Mouse (Mus musculus) cerebellum, adult (tissue): ENCODE measurements at regions not wholly inside any gene's neighbourhood (a gene's known extent, or its start where the extent isn't known, plus 50 kb on each side); places are given as distances from the start of the nearest gene placed in this dataset.

ENCODE experiments used
- ATAC-seq: cut with Nextera tagmentation; 2 replicates; pipeline ENCODE4 v1.9.2; 2017; ENCODE audit warnings: mild to moderate bottlenecking, moderate library complexity, mixed read lengths; ENCODE audit not compliant: insufficient number of reproducible peaks, low FRiP score, low TSS enrichment

GRCm38 (mm10) chr3:147252226-147252788, 400.1 kb downstream of the Ttll7 start:
- ATAC-seq: no peak

- ATAC-seq: no peak
These were observed 400.6 kb downstream of the Ttll7 start for GRCm38 (mm10) chr3:147252812-147253211.

GRCm38 (mm10) chr3:147254454-147254853, 402.3 kb downstream of the Ttll7 start:
- no peak for ATAC-seq

- ATAC-seq: no peak
These were observed 408.9 kb downstream of the Ttll7 start for GRCm38 (mm10) chr3:147260958-147261595.

- ATAC-seq: no peak
These were observed 414.4 kb downstream of the Ttll7 start for GRCm38 (mm10) chr3:147266556-147266955.

- no peak for ATAC-seq
These were observed 421.3 kb downstream of the Ttll7 start for GRCm38 (mm10) chr3:147273446-147273845.

- no peak for ATAC-seq
These were observed 426.4 kb downstream of the Ttll7 start for GRCm38 (mm10) chr3:147278602-147279001.

GRCm38 (mm10) chr3:147283724-147284123, 431.6 kb downstream of the Ttll7 start:
- no peak for ATAC-seq

GRCm38 (mm10) chr3:147284357-147284756, 432.2 kb downstream of the Ttll7 start:
- ATAC-seq: no peak

- ATAC-seq: no peak
These were observed 433.3 kb downstream of the Ttll7 start for GRCm38 (mm10) chr3:147285496-147285895.

GRCm38 (mm10) chr3:147287503-147287902, 435.3 kb downstream of the Ttll7 start:
- no peak for ATAC-seq

GRCm38 (mm10) chr3:147291696-147292327, 439.6 kb downstream of the Ttll7 start:
- ATAC-seq: no peak

- no peak for ATAC-seq
These were observed 445.9 kb downstream of the Ttll7 start for GRCm38 (mm10) chr3:147298065-147298464.

- no peak for ATAC-seq
These were observed 473.4 kb downstream of the Ttll7 start for GRCm38 (mm10) chr3:147325522-147325921.

GRCm38 (mm10) chr3:147334301-147334700, 482.1 kb downstream of the Ttll7 start:
- ATAC-seq: no peak

- ATAC-seq: no peak
These were observed 483.1 kb downstream of the Ttll7 start for GRCm38 (mm10) chr3:147335286-147335685.

GRCm38 (mm10) chr3:147339427-147339826, 487.3 kb downstream of the Ttll7 start:
- ATAC-seq: no peak

GRCm38 (mm10) chr3:147347278-147348039, 495.3 kb downstream of the Ttll7 start:
- ATAC-seq: no peak

GRCm38 (mm10) chr3:147387077-147387476, 534.9 kb downstream of the Ttll7 start:
- no peak for ATAC-seq

GRCm38 (mm10) chr3:147398298-147398697, 546.1 kb downstream of the Ttll7 start:
- no peak for ATAC-seq

GRCm38 (mm10) chr3:147412274-147412673, 560.1 kb downstream of the Ttll7 start:
- no peak for ATAC-seq
